Mouse (Mus musculus): ENCODE measurements at regions not wholly inside any gene's neighbourhood (a gene's known extent, or its start where the extent isn't known, plus 50 kb on each side); places are given as distances from the start of the nearest gene placed in this dataset.
A peak's percentile ranks its signal among the peaks of the same experiment; 100 is the strongest.

- peak; percentile 13 for DNase-seq
These were observed 72.8 kb upstream of the Agbl1 start for GRCm38 (mm10) chr7:76156869-76157268.

- DNase-seq, result no peak
These were observed 65.5 kb upstream of the Agbl1 start for GRCm38 (mm10) chr7:76164191-76164590.

GRCm38 (mm10) chr7:76164735-76165630 is 64.7 kb upstream of the Agbl1 start:
- DNase-seq, result no peak

DNA sequence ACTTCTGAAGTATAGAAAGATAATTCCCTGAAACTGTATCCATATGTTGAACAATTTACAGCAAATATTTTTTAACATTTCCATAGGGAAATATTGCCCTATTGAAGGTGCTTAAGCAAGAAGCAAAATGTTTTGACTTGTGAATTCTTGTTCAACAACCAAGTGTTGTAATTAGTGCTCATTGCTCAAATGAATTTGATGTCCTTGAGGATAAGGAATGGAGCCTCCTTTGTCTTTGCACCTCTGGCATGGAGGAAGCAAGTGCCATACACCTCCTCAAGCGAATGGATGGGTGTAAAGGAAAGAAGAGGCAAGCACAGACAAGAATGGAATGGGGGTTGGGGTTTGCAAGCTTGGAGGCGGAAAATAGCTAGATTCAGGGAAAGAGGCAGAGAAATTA is 59.2 kb upstream of the Agbl1 start:
- DNase-seq, result no peak

DNA sequence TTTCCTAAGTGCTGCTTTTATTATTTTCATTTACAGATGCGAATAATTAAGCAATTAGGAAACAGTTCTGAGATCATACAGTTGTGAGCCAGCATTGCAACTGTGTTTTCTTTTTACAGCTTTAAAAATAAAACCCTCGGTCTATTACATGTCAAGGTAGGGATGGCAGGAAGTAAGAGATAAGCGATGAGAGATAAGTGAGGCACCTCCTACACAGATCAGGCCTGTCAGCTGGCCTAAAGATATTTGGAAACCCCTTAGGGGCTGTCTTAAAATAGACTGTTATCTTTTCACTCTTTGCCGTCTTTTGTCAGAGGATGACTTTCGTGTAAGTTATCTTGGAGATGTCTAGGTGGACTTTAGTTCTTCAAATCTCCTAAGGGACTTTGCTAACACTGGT is 53.5 kb upstream of the Agbl1 start:
- DNase-seq, result no peak

DNA sequence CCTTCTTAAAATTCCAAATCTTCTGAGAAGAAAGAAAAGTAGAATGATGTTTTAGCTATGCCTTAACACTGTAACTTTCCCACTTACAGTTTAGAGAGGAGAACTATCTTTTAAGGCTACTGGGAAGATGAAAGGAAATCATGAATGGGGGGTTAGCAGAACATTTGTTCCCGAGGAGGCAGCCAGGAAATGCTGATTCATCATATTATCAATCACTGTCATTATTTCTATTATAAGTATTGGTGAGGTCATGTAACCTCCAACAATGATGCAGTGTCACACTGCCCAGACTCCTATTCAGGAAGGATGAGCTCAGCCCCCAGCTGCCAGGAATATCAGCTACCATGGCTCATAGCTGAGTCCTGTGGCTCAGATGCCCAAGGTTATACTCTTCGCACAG is 52.3 kb upstream of the Agbl1 start:
- no peak for DNase-seq
